Mouse (Mus musculus): ENCODE measurements around the gene Smad6.

GRCm38 (mm10) chr9:64002981-64003380 is 18.9 kb downstream of the Smad6 start:
- TF ChIP-seq CTCF (IDR thresholded peaks at IDR 0.05; ENCODE audit: low read depth, low read length) (no peak), POLR2AphosphoS5 (IDR thresholded peaks at IDR 0.05; ENCODE audit: insufficient replicate concordance, low read depth, low read length) (no peak), GATA2 (IDR thresholded peaks at IDR 0.05; ENCODE audit: borderline replicate concordance, low read depth, low read length) (no peak), GATA1 (IDR thresholded peaks at IDR 0.05; ENCODE audit: borderline replicate concordance, low read length) (no peak), TAL1 (conservative IDR thresholded peaks at IDR 0.05; ENCODE audit: low read depth, low read length) (no peak)

All from G1E (cell line).